Mouse (Mus musculus) C2C12 (cell line): Measurements from ENCODE around the gene Csdc2. TPM values are rescaled to one million over a fixed set of nuclear protein-coding genes. Genes with fewer than 3 reads are reported as not detected.

Experiments
- H3K27me3 ChIP-seq: one replicate; pipeline ENCODE4 v1.6.1; 2011; ENCODE audit not compliant: control insufficient read depth, insufficient read depth, insufficient read length
- H3K36me3 ChIP-seq: one replicate; pipeline ENCODE4 v1.6.1; 2011; ENCODE audit not compliant: control insufficient read depth, insufficient read depth
- H3K4me3 ChIP-seq: one replicate; pipeline ENCODE4 v1.5.1; 2011; ENCODE audit warnings: mild to moderate bottlenecking, control low read depth; ENCODE audit not compliant: poor library complexity, insufficient read depth, severe bottlenecking
- H3K79me2 ChIP-seq: one replicate; pipeline ENCODE4 v1.6.1; 2011; ENCODE audit not compliant: control insufficient read depth, insufficient read depth
- H3K79me3 ChIP-seq: one replicate; pipeline ENCODE4 v1.6.1; 2011; ENCODE audit warnings: low read depth, control low read depth
- H3ac ChIP-seq: one replicate; pipeline ENCODE3; 2011; ENCODE audit warnings: low read depth; ENCODE audit not compliant: control insufficient read depth, insufficient read length
- CEBPB ChIP-seq: IDR thresholded peaks from one replicate; pipeline ENCODE4 v1.6.1; 2011; ENCODE audit warnings: low read depth, mild to moderate bottlenecking, control low read depth, moderate library complexity
- CTCF ChIP-seq: IDR thresholded peaks from one replicate; pipeline ENCODE4 v1.5.1; 2011; ENCODE audit not compliant: control insufficient read depth, insufficient read depth, insufficient read length
- FOSL1 ChIP-seq: IDR thresholded peaks from one replicate; pipeline ENCODE4 v1.8.0; 2011; ENCODE audit warnings: mild to moderate bottlenecking, low read length; ENCODE audit not compliant: poor library complexity, insufficient read depth, severe bottlenecking
- MAX ChIP-seq: IDR thresholded peaks from one replicate; pipeline ENCODE4 v1.6.1; 2011; ENCODE audit warnings: mild to moderate bottlenecking, control low read depth
- MYOD1 ChIP-seq: IDR thresholded peaks from one replicate; pipeline ENCODE4 v1.6.1; 2011; ENCODE audit warnings: low read depth; ENCODE audit not compliant: control insufficient read depth, insufficient read length
- MYOG ChIP-seq: IDR thresholded peaks from one replicate; pipeline ENCODE4 v1.6.1; 2011; ENCODE audit not compliant: control insufficient read depth, insufficient read length; ENCODE audit errors: extremely low read depth
- USF1 ChIP-seq: IDR thresholded peaks from one replicate; pipeline ENCODE4 v1.6.1; 2011; ENCODE audit warnings: low read depth, mild to moderate bottlenecking, control low read depth, moderate library complexity
- polyA plus RNA-seq: library from polyadenylated mRNA; unstranded; fragments of >200 nt; fragmentation: generic; extraction: Trizol; gene quantifications from one replicate; pipeline ENCODE4 v1.2.1, GENCODE M21; 2012; ENCODE audit warnings: missing spikeins

The Csdc2 gene
- polyA plus RNA-seq, 1 experiment, result 1.7 TPM

DNA sequence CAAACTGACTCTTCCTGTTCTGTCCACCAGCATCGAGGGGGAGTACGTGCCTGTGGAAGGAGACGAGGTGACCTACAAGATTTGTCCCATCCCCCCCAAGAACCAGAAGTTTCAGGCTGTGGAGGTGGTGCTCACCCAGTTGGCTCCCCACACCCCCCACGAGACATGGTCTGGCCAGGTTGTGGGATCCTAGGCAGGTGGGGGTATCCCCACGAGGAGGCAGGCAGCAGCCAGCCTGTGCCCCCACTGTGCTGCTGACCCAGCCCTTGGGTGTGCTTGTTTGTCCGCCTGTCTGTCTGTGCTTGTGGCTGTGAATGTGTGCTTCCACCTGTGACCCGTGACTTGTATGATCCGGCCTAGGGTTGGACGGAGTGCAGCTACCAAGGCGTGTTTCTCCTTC, 12.5 kb downstream of the Csdc2 start:
- peaks cover 3% of the 10 kb centered on the region for H3K27me3 ChIP-seq
- H3ac ChIP-seq, result no peak overlapping the region
- no peak overlapping the region for H3K4me3 ChIP-seq
- TF ChIP-seq MAX (no peak), MYOD1 (no peak), USF1 (no peak), CTCF (no peak), MYOG (no peak), FOSL1 (no peak), CEBPB (no peak)
- H3K79me3 ChIP-seq, result no peaks in the 10 kb centered on the region
- H3K36me3 ChIP-seq, result peaks cover 7% of the 10 kb centered on the region
- no peaks in the 10 kb centered on the region for H3K79me2 ChIP-seq

DNA sequence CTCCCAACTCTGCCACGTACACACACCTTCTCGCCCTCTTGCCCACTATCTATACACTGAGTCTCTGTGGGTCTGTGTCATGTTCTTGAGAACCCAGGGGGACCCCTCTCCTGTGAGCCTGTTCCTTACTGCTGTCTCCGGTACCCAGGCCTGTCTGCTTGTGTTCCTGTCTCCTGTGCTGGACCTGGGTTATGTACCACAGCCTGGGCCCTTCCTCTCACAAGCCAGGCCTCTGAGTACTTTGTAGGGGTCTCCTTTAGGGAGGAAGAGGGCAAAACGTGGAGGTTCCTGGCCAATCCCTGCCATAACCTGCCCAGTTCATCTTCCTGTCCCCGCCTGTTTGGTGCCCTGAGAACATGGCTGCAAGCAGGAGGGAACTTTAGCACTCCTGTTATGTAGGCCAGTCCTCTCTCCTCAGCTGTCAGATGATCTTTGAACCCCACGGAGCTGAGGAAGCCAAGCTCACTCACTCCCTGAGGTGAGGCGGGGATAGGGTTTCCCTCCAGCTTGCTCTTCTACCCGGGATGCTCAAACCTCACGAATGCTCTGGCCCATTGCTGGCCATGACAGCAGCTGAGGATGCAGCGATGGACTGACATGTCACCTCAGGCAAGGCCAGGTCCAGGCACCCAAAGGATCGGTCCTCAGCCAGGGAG, 13.0 kb downstream of the Csdc2 start:
- Histone ChIP-seq H3K27me3 (peaks cover 3% of the 10 kb centered on the region), H3K4me3 (no peak overlapping the region), H3K36me3 (peaks cover 9% of the 10 kb centered on the region), H3K79me2 (no peaks in the 10 kb centered on the region), H3K79me3 (no peaks in the 10 kb centered on the region), H3ac (no peak overlapping the region)
- TF ChIP-seq MYOG (no peak), MAX (no peak), USF1 (no peak), FOSL1 (no peak), MYOD1 (no peak), CTCF (no peak), CEBPB (no peak)

DNA sequence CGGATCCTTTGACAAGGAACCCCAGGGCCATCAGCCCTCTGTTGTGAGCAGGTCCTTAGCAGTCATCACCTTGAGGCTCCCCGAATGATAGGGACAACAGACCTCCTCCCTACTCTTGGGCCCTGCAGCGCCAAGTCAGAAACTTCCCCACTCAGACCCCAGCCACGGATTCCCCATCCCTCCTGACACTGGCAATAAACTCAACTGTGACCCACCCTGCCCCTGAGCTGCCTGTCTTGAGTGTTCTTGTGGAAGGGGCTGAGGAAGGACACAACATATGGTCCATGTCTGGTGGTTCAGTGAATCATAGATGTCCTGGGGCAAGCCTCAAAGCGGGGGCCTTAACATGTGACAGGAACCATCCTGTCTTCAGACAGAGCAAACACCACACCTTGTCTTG, 14.2 kb downstream of the Csdc2 start:
- no peaks in the 10 kb centered on the region for H3K27me3 ChIP-seq
- peaks cover 20% of the 10 kb centered on the region for H3K36me3 ChIP-seq
- H3K4me3 ChIP-seq, result no peak overlapping the region
- no peaks in the 10 kb centered on the region for H3K79me3 ChIP-seq
- no peaks in the 10 kb centered on the region for H3K79me2 ChIP-seq
- H3ac ChIP-seq, result no peak overlapping the region
- TF ChIP-seq USF1 (no peak), FOSL1 (no peak), MAX (no peak), MYOD1 (no peak), CTCF (no peak), MYOG (no peak), CEBPB (no peak)

DNA sequence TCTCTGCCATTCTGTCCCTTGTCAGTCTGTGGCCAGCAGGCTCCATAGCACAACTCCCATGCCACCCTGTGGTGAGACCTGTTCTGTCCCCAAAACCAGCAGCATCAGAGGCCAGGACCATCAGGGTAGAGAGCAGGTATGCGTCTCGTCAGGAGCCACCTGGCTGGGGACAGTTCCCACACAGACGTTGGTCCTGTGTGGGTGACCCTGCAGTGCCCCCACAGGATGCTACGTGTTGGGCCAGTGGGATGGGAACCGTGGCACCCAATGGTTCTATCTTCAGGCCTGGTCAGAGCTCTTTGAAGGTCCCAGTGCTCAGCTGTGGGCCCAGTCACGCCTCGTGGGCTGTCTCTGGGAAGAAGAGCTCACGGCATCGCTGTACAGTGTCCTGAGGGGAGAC, 14.6 kb downstream of the Csdc2 start:
- no peaks in the 10 kb centered on the region for H3K79me2 ChIP-seq
- H3K79me3 ChIP-seq, result no peaks in the 10 kb centered on the region
- peaks cover 20% of the 10 kb centered on the region for H3K36me3 ChIP-seq
- H3K4me3 ChIP-seq, result no peak overlapping the region
- TF ChIP-seq FOSL1, result no peak
- no peaks in the 10 kb centered on the region for H3K27me3 ChIP-seq
- H3ac ChIP-seq, result no peak overlapping the region

DNA sequence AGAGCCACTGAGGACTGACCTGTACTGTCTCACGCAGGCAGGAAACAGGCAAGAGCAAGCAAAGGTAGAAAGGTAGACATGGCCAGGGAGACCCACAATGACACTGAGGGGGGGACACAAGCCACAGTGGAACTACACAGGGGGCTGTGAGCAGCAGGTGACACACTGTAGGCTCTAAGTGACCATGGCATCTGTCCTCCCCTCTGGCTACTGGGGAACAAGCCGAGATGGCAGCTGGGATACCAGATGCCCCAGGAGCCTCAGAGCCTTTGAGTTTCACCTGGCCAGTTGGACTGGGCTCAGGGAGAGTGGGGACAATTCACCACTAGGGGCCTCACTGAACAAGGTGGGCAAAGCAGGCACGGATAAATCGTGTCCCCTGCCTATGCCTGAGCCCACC, 15.8 kb downstream of the Csdc2 start:
- H3K27me3 ChIP-seq, result no peaks in the 10 kb centered on the region
- peaks cover 20% of the 10 kb centered on the region for H3K36me3 ChIP-seq
- TF ChIP-seq USF1 (no peak), MAX (no peak), MYOG (no peak), FOSL1 (no peak), MYOD1 (no peak), CTCF (no peak), CEBPB (no peak)

DNA sequence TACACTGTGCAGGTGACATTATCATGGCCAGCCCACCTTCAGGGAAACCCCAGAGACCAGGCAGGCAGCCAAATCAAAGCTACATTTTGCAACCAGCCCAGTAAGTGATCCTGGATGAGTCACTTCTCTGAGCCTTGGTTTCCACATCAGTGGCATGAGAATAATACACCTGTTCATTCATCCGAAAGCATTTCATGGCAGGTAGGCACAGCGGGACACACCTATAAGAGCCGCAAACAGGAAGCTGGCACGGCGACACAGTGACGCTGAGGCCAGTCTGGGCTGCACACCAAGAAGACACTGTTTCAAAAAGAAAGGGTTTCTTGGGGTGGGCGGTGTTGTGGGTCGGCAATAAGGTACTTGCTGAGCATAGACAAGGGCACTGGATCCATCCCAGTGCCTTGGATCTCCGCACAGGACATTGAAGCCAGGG, 17.6 kb downstream of the Csdc2 start:
- H3K4me3 ChIP-seq, result no peak overlapping the region
- H3K79me2 ChIP-seq, result no peaks in the 10 kb centered on the region
- H3ac ChIP-seq, result no peak overlapping the region
- no peaks in the 10 kb centered on the region for H3K79me3 ChIP-seq
- peaks cover 20% of the 10 kb centered on the region for H3K36me3 ChIP-seq
- no peaks in the 10 kb centered on the region for H3K27me3 ChIP-seq
- TF ChIP-seq USF1 (no peak), MYOG (no peak), MAX (no peak), CEBPB (no peak), FOSL1 (no peak), MYOD1 (no peak), CTCF (no peak)

More for the DNA sequence above, 15.8 kb downstream of the Csdc2 start:
- Histone ChIP-seq H3K4me3 (no peak overlapping the region), H3K79me2 (no peaks in the 10 kb centered on the region), H3ac (no peak overlapping the region), H3K79me3 (no peaks in the 10 kb centered on the region)
